Mouse (Mus musculus) adrenal gland (tissue): ENCODE data around the gene Olfr907.

Experiments
- intact Hi-C: fragments of 180-260 bp; cut with DNase I; formaldehyde crosslinking; loops from one replicate; pipeline ENCODE4 v1.15.1; 2025
- long read RNA-seq, 2 experiments: library from polyadenylated mRNA; unstranded; transcript quantifications; one replicate each; pipeline ENCODE4 v2.0.0; 2020; ENCODE audit warnings: borderline replicate concordance in 1 of 2; ENCODE audit not compliant: insufficient replicate concordance in 1 of 2

The Olfr907 gene
- long read RNA-seq, experiment 1: 0 reads
- long read RNA-seq, experiment 2: 0 reads

DNA sequence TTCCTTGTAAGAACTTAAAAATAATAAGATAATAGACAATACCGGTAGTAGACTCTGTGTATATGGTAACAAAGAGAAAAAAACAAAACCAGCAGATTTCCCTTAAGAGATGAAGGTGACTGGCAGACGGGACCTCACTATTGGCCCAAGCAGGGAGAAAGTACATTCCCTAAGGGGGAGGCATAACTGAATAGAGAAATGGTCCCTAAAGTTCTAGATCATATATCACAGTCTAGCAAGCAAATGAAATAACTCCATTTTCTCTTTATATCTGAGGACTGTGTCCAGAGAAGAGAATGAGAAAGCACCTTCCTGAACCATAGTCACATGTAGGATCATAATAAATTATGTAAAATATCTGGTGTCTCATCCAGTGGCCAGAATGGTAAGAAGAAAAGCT is at the start of gene Olfr907:
Gene Olfr907 (plus strand): TSS at position 301 of the 400 bp plus-strand sequence.
- intact Hi-C loops: no loop called here

- intact Hi-C loops: no loop called here
Measured at GRCm38 (mm10) chr9:38447352-38447751, 48.2 kb upstream of the Olfr907 start, which contains the start of gene Olfr902. Gene Olfr902, plus strand, starts transcription at chr9:38447652.

DNA sequence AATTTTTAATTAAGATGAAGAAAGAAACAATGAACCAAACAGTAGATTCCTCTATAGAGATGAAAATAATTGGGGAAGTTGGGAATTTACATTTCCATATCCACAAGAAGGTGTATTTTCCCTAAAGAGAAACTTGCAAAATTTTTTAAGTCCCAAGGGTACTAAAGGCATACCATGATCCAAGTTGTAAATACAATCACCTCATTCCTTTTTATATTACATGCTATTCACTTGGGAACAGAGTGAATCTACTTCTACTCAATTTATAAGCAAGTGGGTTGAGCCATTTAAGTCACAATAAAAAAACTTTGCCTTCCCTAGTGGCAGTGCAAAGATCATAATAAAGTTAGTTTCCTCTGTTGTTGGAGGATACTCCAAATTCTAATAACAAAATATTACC is 32.8 kb upstream of the Olfr907 start, which contains the start of gene Olfr904:
Gene Olfr904 (plus strand): TSS at position 301 of the 400 bp plus-strand sequence.
- intact Hi-C loops: no loop called here

- intact Hi-C loops: no loop called here
Measured at GRCm38 (mm10) chr9:38470807-38471206, 24.8 kb upstream of the Olfr907 start, which contains the start of gene Olfr905. Gene Olfr905, plus strand, starts transcription at chr9:38471107.

DNA sequence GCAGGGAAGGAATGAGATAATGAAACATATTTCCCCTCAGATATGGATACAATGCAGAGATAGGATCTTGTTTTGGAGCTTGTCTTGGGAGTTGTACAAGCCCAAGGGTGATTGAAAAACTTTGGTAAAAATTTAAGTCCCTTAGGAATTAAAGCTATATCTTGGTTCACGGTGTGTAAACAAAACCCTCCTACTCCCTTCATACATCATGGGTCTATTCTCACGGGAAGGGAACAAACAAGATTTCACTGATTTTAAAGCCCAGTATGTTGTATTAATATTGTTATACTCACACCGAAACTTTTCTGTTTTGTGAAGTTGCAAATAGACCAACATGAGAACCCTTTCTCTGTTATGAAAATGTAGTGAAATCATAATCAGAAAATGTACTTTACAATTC is 8.8 kb upstream of the Olfr907 start, which contains the start of gene Olfr906:
Gene Olfr906 (plus strand): TSS at position 301 of the 400 bp plus-strand sequence.
- intact Hi-C loops: no loop called here

GRCm38 (mm10) chr9:38512353-38512752 is 16.8 kb downstream of the Olfr907 start:
- intact Hi-C loops: no loop called here

DNA sequence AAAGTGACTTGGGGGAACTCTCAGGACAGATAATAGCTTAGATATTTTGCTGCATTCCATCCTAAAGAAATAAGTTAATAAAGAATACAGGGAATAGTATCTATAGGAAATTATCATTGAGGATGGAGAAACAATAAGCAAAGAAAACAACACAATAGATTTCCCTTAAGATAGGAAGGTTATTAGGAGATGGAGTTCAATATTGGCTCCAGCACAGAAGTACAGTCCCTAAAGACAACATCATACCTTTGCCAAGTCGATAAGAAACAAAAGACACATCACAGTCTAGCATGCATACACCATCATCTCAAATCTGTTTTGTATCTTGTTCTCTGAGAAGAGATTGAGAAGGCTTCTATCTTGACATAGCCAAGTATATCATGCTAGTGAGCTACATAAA is 25.7 kb downstream of the Olfr907 start, which contains the start of gene Olfr911-ps1:
Gene Olfr911-ps1 (plus strand): TSS at position 301 of the 400 bp plus-strand sequence.
- intact Hi-C loops: no loop called here

- intact Hi-C loops: no loop called here
Measured at GRCm38 (mm10) chr9:38537549-38537948, 41.9 kb downstream of the Olfr907 start, which contains the start of gene Olfr910. Gene Olfr910, plus strand, starts transcription at chr9:38537849.
